Mouse (Mus musculus): ENCODE data around the gene Bach1. TPM values are rescaled to one million over a fixed set of nuclear protein-coding genes. Genes with fewer than 3 reads are reported as not detected.

Gene Bach1
- polyA plus RNA-seq, 1 experiment from 2014 or later: 13.7 TPM

DNA sequence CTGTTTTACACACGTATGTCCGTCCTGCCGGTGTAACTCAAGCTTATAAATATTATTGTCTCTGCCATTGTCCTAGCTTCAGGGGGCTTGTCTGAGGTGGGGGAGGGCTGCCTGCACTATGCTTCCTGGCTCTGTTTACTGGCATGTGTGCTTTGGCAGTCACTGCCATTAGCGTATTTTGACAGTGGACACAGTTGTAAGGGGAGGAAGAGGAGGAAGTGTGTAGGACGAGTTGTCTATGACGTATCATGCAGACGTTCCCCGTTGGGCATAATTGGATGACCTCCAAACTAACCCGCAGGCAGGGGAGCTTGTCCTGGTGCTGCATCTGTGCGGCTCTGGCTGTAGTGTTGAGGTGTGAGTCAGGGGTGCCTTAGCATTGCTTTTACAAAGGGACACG, 17.5 kb downstream of the Bach1 start:
- 0 out of 2 replicates have a peak, but pooled peaks cover 4% of the 10 kb centered on the region for H3K4me1 ChIP-seq
- H3K4me3 ChIP-seq (replicated peaks): no peak overlapping the region
- peaks cover 15% of the 10 kb centered on the region; the same call in 1 of the 2 replicates for H3K36me3 ChIP-seq
- H3K9ac ChIP-seq: no peak overlapping the region
- no peak for ATAC-seq (ENCODE audit: insufficient read depth, low FRiP score, low read depth)
- peak overlapping the region; percentile 7; the same call in 1 of the 2 replicates for H3K27ac ChIP-seq
- H3K4me2 ChIP-seq: no peak overlapping the region
- WGBS: 67% methylated on average over 11 of the region's 11 CpGs
- no peaks in the 10 kb centered on the region for H3K27me3 ChIP-seq (replicated peaks)
- no peaks in the 10 kb centered on the region for H3K9me3 ChIP-seq

DNA sequence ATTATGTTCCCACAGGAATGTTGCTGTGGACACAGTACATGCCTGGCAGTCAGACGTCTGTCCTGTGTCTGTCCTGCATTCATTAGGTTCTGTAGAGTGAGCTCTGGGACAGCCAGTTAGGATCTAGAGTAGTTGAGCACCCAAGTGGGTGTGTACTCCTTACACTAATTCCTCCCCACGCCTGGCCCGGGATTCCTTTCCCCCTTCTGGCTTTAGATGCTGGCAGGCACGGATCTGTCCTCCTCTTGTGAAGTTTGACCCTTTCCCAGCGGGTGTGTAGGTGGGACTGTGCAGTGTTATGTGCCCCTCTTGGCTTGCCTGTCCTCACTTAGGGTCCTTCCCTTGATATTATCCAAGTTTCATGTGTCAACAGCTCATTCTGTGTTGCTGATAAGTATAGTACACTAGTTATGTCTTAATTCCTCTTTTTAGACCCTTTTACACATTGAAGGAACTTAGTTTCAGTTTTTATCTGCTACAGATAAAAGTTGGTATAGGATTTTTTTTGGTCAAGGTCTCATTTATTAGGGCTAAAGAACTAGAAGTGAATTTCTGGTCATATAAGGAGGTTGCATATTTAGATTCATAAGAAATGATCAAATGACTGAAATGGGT, 18.4 kb downstream of the Bach1 start:
- ATAC-seq (ENCODE audit: insufficient read depth, low FRiP score, low read depth): no peak
- no peaks in the 10 kb centered on the region for H3K27me3 ChIP-seq (replicated peaks)

DNA sequence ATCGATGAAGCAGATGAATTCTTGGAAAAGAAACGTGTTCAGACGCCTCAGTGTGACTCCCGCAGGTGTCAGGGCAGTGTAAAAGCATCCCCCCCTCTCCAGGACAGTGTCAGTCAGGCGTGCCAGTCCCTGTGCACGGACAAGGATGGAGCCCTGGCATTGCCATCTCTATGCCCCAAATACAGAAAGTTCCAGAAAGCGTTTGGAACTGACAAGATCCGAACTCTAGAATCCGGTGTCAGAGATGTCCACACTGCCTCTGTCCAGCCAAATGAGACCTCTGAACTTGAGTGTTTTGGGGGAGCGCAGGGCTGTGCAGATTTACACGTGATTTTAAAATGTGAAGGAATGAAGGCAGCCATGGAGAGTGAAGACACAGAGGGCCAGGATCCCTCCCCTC, 20.3 kb downstream of the Bach1 start:
- Histone ChIP-seq H3K27ac (no peak overlapping the region), H3K9ac (no peak overlapping the region), H3K9me3 (no peaks in the 10 kb centered on the region), H3K27me3 (replicated peaks) (no peaks in the 10 kb centered on the region), H3K36me3 (peaks cover 23% of the 10 kb centered on the region), H3K4me3 (replicated peaks) (no peak overlapping the region), H3K4me2 (no peak overlapping the region), H3K4me1 (0 out of 2 replicates have a peak, but pooled peaks cover 4% of the 10 kb centered on the region)
- 92% methylated on average over 11 of the region's 11 CpGs for WGBS
- ATAC-seq (ENCODE audit: insufficient read depth, low FRiP score, low read depth): no peak

More for the DNA sequence above, 18.4 kb downstream of the Bach1 start:
- H3K36me3 ChIP-seq: peaks cover 15% of the 10 kb centered on the region; the same call in 1 of the 2 replicates
- H3K27ac ChIP-seq: no peak overlapping the region
- H3K9me3 ChIP-seq: no peaks in the 10 kb centered on the region
- 0 out of 2 replicates have a peak, but pooled peaks cover 4% of the 10 kb centered on the region for H3K4me1 ChIP-seq
- H3K9ac ChIP-seq: no peak overlapping the region
- H3K4me3 ChIP-seq (replicated peaks): no peak overlapping the region
- no peak overlapping the region for H3K4me2 ChIP-seq
- 58% methylated on average over 5 of the region's 5 CpGs for WGBS

DNA sequence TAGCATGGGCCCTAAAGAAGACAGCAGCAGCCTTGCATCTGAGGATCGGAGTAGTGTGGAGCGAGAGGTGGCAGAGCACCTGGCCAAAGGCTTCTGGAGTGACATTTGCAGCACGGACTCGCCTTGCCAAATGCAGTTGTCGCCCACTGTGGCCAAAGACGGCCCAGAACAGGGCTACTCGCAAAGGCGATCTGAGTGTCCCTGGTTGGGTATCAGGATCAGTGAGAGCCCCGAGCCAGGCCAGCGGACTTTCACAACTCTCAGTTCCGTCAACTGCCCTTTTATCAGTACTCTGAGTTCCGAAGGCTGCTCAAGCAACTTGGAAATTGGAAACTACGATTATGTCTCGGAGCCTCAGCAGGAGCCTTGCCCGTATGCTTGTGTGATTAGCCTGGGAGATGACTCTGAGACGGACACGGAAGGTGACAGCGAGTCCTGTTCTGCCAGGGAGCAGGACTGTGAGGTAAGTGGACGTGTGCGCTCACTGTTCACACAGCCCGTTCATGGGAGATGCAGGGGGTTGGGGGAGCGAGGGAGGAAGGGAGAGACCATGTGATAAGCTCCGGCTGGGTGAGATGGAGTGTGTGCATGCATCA, 21.0 kb downstream of the Bach1 start:
- Histone ChIP-seq H3K4me2 (no peak overlapping the region), H3K36me3 (peaks cover 26% of the 10 kb centered on the region), H3K9me3 (no peaks in the 10 kb centered on the region), H3K9ac (no peak overlapping the region), H3K4me3 (replicated peaks) (no peak overlapping the region), H3K27ac (no peak overlapping the region), H3K27me3 (replicated peaks) (no peaks in the 10 kb centered on the region), H3K4me1 (0 out of 2 replicates have a peak, but pooled peaks cover 4% of the 10 kb centered on the region)
- 93% methylated on average over 23 of the region's 23 CpGs for WGBS
- ATAC-seq (ENCODE audit: insufficient read depth, low FRiP score, low read depth): no peak

DNA sequence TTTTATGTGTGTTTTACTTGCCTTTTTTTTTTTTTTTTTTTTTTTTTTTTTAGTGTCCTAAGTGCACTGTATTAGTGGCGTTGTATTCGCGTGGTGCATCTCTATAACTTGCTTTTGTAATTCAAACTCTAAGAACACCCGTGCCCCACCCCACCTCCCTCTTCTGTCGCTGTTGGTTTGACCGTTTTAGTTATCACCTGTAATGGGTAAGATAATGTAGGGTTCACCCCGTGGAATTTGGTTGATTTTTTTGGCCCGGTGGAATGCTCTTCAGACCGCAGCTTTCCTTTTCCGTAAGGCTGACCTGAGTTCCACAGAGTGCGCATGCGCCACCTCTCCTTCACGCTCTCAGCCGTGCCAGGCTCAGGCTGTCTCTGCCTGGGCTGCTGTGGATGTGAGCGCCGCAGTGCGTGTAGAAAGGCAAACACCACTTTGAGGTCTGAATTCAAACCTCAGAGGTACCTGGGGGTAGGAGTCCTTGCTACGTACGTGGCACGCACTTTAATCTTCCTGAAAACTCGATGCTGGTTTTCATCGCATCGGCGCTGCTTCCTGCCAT, 22.2 kb downstream of the Bach1 start:
- Histone ChIP-seq H3K4me3 (replicated peaks) (no peak overlapping the region), H3K9ac (no peak overlapping the region), H3K9me3 (no peaks in the 10 kb centered on the region), H3K27ac (no peak overlapping the region), H3K27me3 (replicated peaks) (no peaks in the 10 kb centered on the region), H3K36me3 (peaks cover 23% of the 10 kb centered on the region), H3K4me1 (0 out of 2 replicates have a peak, but pooled peaks cover 4% of the 10 kb centered on the region), H3K4me2 (no peak overlapping the region)
- 93% methylated on average over 24 of the region's 24 CpGs for WGBS
- ATAC-seq (ENCODE audit: insufficient read depth, low FRiP score, low read depth): no peak

DNA sequence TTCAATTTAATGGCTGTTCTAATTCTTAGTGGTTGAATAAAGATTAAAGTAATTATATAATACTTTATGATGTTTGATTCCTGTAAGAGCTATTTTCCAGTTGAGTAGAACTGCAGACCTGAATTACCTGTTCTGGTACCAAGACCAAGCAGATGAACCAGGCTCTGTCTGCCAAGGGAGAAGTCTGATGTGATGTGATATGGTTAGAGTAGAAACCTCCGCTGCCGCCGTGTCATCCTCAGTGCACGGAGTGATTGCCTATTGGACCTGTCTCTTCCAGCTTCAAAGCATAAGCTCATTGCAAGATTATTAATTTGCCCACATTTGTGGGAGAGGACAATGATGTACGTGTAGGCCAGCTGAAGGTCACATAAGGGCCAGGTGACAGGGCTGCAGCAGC, 24.1 kb downstream of the Bach1 start:
- H3K27me3 ChIP-seq (replicated peaks): no peaks in the 10 kb centered on the region
- no peak overlapping the region for H3K27ac ChIP-seq
- H3K4me1 ChIP-seq: no peaks in the 10 kb centered on the region; the same call in 1 of the 2 replicates
- no peak overlapping the region for H3K4me3 ChIP-seq (replicated peaks)
- 93% methylated on average over 5 of the region's 5 CpGs for WGBS
- ATAC-seq (ENCODE audit: insufficient read depth, low FRiP score, low read depth): no peak
- no peak overlapping the region for H3K9ac ChIP-seq
- no peak overlapping the region for H3K4me2 ChIP-seq
- peaks cover 21% of the 10 kb centered on the region; the same call in 1 of the 2 replicates for H3K36me3 ChIP-seq
- no peaks in the 10 kb centered on the region for H3K9me3 ChIP-seq

DNA sequence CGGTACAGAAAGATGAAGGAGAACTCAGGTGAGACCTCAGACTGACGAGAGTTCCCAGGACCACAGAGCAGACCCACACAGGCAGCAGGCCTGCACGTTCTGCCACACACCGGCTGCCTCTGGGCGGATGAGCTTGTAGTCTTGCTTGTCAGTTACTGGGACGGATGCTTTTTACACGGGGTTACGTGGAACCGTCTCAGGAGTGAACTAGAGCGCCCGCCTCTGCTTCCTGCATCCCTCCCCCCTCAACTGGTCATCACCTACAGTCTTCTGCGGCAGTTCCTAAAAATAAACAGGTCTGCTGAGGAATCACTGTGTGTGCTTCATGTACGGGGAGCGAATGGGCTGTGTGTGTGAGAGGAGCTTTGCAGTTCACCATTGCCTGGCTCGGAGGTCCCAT, 24.7 kb downstream of the Bach1 start:
- Histone ChIP-seq H3K27ac (no peak overlapping the region), H3K27me3 (replicated peaks) (no peaks in the 10 kb centered on the region), H3K9ac (no peak overlapping the region), H3K4me3 (replicated peaks) (no peak overlapping the region), H3K4me2 (no peak overlapping the region), H3K9me3 (no peaks in the 10 kb centered on the region), H3K36me3 (peaks cover 21% of the 10 kb centered on the region; the same call in 1 of the 2 replicates), H3K4me1 (no peaks in the 10 kb centered on the region; the same call in 1 of the 2 replicates)
- WGBS: 84% methylated on average over 15 of the region's 15 CpGs
- ATAC-seq (ENCODE audit: insufficient read depth, low FRiP score, low read depth): no peak

DNA sequence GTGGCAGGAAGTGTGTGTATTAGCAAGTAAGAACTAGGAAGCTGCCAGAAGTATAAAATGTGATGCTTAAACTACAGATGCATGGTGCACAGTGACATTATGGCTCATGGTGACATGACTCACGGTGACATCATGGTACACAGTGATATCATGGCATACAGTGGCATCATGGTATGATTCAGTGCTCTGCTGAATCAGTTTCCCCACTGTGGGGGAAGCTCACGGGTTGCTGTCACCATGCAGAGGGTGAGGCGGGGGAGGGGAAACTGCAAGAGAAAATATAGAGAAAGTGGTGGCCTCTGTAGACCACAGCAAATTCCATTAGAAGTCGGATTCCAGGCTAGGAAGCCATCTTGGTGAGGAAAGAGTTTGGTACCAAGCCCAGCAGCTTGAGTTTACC, 26.1 kb downstream of the Bach1 start:
- H3K27me3 ChIP-seq (replicated peaks): no peaks in the 10 kb centered on the region
- no peaks in the 10 kb centered on the region for H3K9me3 ChIP-seq
- no peak overlapping the region for H3K9ac ChIP-seq
- H3K36me3 ChIP-seq: peaks cover 20% of the 10 kb centered on the region
- H3K4me2 ChIP-seq: no peak overlapping the region
- H3K27ac ChIP-seq: no peak overlapping the region
- ATAC-seq (ENCODE audit: insufficient read depth, low FRiP score, low read depth): no peak
- H3K4me3 ChIP-seq (replicated peaks): no peak overlapping the region
- 86% methylated on average over 4 of the region's 4 CpGs for WGBS
- H3K4me1 ChIP-seq: no peaks in the 10 kb centered on the region; the same call in 1 of the 2 replicates

DNA sequence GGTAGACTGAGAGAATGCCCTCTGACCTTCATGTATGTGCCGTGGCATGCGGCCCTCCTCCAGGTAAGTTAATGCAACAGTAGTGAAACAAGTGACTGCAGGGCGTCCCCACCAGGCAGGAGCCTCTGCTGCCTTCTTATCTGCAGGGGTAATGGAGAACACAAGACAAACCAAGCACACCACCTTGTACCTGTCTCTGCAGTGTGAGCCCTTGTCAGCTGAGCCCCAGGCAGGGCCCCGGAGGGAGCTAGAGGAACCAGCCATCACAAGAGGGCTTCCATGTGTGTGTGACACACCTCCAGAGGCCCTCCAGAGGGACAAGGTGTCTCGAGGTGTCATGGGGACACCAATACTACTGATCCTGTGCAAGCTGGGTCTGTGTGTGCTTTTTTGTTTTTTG, 26.5 kb downstream of the Bach1 start:
- H3K27me3 ChIP-seq (replicated peaks): no peaks in the 10 kb centered on the region
- H3K36me3 ChIP-seq: peaks cover 22% of the 10 kb centered on the region
- H3K27ac ChIP-seq: no peak overlapping the region

DNA sequence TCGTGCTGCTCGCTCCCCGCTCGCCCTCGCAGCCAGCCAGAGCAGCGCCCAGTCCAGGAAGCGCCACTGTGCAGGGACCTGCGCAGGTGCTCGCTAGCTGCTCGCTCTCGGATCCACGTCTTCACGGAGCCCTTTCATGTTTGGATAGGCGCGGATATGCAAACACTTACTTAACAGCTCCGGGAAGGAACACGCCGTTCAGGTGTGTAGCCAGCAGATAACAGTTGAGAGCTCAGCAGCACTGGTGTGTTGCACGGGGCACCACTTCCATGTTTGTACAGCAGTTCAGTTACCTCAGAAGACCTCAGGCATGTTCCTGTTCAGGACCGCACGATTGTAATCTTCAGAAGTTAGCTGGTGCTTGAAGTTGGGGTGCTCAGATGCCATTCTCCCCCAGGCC, 27.2 kb downstream of the Bach1 start:
- Histone ChIP-seq H3K27ac (peak overlapping the region; percentile 32; the same call in 1 of the 2 replicates), H3K27me3 (replicated peaks) (no peaks in the 10 kb centered on the region)

More for the DNA sequence above, 26.5 kb downstream of the Bach1 start:
- H3K9ac ChIP-seq: no peak overlapping the region
- no peaks in the 10 kb centered on the region for H3K9me3 ChIP-seq
- no peak for ATAC-seq (ENCODE audit: insufficient read depth, low FRiP score, low read depth)
- H3K4me1 ChIP-seq: no peaks in the 10 kb centered on the region; the same call in 1 of the 2 replicates
- no peak overlapping the region for H3K4me2 ChIP-seq
- WGBS: 86% methylated on average over 5 of the region's 5 CpGs
- H3K4me3 ChIP-seq (replicated peaks): no peak overlapping the region

DNA sequence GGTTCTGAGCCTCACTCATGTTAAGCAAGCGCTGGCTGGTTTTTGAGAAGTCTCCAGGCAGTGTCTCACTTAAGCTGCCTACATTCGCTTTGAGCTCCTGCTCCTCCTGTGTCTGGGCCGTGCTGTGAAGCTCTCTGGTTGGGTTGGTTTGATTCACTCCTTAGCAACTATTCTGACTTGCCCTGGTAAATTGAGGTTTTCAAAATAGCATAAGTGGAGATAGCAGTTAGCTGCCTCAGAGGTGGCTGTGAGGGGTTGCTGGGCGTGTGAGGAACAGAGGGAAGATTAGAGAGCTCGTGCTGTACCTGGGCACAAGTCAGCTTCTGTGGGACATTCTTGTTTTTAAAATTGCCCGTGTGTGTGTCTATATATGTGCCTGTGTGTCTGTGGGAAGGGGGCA, 27.6 kb downstream of the Bach1 start:
- 84% methylated on average over 6 of the region's 6 CpGs for WGBS
- Histone ChIP-seq H3K9me3 (no peaks in the 10 kb centered on the region), H3K9ac (no peak overlapping the region), H3K36me3 (peaks cover 25% of the 10 kb centered on the region), H3K4me2 (peak overlapping the region; percentile 23; the same call in 1 of the 2 replicates), H3K27me3 (replicated peaks) (no peaks in the 10 kb centered on the region), H3K27ac (peak overlapping the region; percentile 32; the same call in 1 of the 2 replicates), H3K4me1 (no peaks in the 10 kb centered on the region; the same call in 1 of the 2 replicates), H3K4me3 (replicated peaks) (no peak overlapping the region)
- no peak for ATAC-seq (ENCODE audit: insufficient read depth, low FRiP score, low read depth)

More for the DNA sequence above, 27.2 kb downstream of the Bach1 start:
- H3K36me3 ChIP-seq: peaks cover 25% of the 10 kb centered on the region
- no peak overlapping the region for H3K9ac ChIP-seq
- H3K4me2 ChIP-seq: peak overlapping the region; percentile 23; the same call in 1 of the 2 replicates
- peak; percentile 93 for ATAC-seq (ENCODE audit: insufficient read depth, low FRiP score, low read depth)
- WGBS: 71% methylated on average over 21 of the region's 21 CpGs
- no peaks in the 10 kb centered on the region; the same call in 1 of the 2 replicates for H3K4me1 ChIP-seq
- no peaks in the 10 kb centered on the region for H3K9me3 ChIP-seq
- no peak overlapping the region for H3K4me3 ChIP-seq (replicated peaks)

DNA sequence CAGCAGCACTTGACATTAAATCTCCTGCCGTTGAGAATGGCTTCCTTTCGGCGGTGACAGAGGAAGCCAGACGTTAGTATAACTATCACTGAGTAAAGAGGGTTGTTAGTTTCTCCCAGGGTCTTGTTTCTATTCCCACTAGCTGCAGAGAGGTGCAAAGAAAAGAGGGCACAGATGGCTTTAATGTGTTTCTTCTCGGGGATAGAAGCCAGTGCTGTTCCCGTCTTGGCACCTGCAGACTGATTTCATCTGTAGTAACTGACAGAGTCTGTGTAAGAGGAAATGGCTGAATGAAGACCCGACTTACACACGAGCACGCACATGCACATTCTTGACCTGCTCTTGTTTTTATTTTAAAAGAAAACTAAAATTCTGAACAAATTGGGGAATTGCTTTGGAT, 28.5 kb downstream of the Bach1 start:
- H3K9me3 ChIP-seq: no peaks in the 10 kb centered on the region
- H3K4me3 ChIP-seq (replicated peaks): no peak overlapping the region
- H3K4me2 ChIP-seq: no peak overlapping the region
- no peak overlapping the region for H3K9ac ChIP-seq
- ATAC-seq (ENCODE audit: insufficient read depth, low FRiP score, low read depth): no peak
- 68% methylated on average over 9 of the region's 9 CpGs for WGBS
- peaks cover 25% of the 10 kb centered on the region for H3K36me3 ChIP-seq
- H3K27ac ChIP-seq: no peak overlapping the region
- H3K27me3 ChIP-seq (replicated peaks): no peaks in the 10 kb centered on the region
- no peaks in the 10 kb centered on the region; the same call in 1 of the 2 replicates for H3K4me1 ChIP-seq

All from stomach, embryonic 15.5 days (tissue).